Mouse (Mus musculus) right cerebral cortex, postnatal 14 days (tissue): ENCODE measurements around the gene Gm49673.
"Not testable (repeated sequence)": the region's sequence is repeated elsewhere in the genome, so short reads cannot be mapped to it uniquely, and the experiment has no call there.

Experiments used
- DNase-seq: peaks from one replicate; pipeline ENCODE4 v3.0.0; 2022

Gm49673 gene

GRCm38 (mm10) chr17:8147439-8148316, at the start of gene Gm49673, which contains the start of gene Rnaset2a:
Gm49673 (minus strand) TSS chr17:8147788.
Rnaset2a (minus strand) TSS chr17:8148097.
- not testable (repeated sequence) for DNase-seq

- DNase-seq = no peak
These were observed 48.2 kb upstream of the Gm49673 start for GRCm38 (mm10) chr17:8195685-8196376.

GRCm38 (mm10) chr17:8193678-8194077, 46.1 kb upstream of the Gm49673 start:
- DNase-seq = no peak

DNA sequence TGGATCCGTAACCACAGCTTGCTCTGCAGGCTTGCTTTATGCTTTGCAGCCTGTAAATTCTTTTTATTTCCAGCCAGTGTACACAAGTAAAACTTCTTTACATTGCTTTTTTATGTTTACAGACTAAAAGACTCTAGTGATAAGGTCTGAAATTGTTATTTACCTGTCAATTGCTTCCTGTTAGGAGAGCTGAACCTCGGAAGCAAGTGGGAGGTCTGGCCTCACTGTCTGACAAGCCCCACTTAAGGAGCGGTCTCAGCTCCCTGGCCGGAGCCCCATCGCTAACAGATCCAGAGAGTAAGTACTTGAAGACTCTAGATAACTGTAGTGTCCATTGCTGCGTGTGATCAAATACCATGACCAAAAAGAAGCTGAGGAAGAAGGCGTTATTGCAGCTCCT, 36.6 kb upstream of the Gm49673 start:
- no peak for DNase-seq

GRCm38 (mm10) chr17:8183815-8184214, 36.2 kb upstream of the Gm49673 start:
- no peak for DNase-seq

GRCm38 (mm10) chr17:8177090-8177489, 29.5 kb upstream of the Gm49673 start:
- DNase-seq = no peak

- no peak for DNase-seq
These were observed 23.5 kb upstream of the Gm49673 start for GRCm38 (mm10) chr17:8171081-8171480.

DNA sequence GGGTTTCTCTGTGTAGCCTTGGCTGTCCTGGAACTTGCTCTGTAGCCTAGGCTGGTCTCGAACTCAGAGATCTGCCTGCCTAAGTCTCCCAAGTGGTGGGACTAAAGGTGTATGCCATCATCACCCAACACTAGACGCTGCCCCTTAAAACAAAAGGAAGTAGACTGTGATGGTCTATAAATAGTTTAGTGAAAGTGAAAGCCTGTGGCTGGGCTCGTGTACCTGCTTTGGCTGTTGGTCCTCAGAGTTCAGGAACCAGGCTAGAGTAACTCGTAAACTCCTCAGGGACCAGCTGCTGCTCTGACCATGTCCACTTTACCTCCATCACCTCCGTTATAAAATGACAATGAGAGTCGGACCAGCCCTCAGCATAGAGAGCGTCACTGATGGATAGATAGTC, 22.7 kb upstream of the Gm49673 start:
- DNase-seq = no peak

DNA sequence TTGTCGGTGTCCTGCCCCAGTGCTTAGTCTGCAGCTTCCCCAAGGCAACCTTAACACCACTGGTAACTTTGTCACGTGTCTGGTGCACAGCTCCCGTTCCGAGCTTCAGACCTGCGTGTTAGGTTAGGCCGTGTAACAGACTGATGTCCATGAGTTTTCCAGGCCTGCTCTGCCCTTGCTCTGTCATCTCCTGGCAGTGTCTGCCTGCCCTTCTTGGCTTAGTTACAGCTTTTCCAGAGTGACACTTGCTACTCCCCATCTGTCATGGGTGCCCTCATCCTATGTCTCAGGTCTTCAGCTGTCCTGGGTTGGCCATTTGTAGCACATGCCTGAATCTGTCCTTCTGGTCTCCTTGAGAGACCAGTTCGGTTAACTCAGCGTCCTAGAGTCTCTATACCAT, 19.8 kb upstream of the Gm49673 start:
- not testable (repeated sequence) for DNase-seq

GRCm38 (mm10) chr17:8166454-8166853, 18.9 kb upstream of the Gm49673 start:
- not testable (repeated sequence) for DNase-seq

GRCm38 (mm10) chr17:8165977-8166376, 18.4 kb upstream of the Gm49673 start:
- DNase-seq = not testable (repeated sequence)

- not testable (repeated sequence) for DNase-seq
These were observed 18.0 kb upstream of the Gm49673 start for GRCm38 (mm10) chr17:8165608-8165945.

GRCm38 (mm10) chr17:8164701-8165607, 17.4 kb upstream of the Gm49673 start, which contains the start of gene Fgfr1op:
Fgfr1op (plus strand) TSS chr17:8165501.
- not testable (repeated sequence) for DNase-seq

DNA sequence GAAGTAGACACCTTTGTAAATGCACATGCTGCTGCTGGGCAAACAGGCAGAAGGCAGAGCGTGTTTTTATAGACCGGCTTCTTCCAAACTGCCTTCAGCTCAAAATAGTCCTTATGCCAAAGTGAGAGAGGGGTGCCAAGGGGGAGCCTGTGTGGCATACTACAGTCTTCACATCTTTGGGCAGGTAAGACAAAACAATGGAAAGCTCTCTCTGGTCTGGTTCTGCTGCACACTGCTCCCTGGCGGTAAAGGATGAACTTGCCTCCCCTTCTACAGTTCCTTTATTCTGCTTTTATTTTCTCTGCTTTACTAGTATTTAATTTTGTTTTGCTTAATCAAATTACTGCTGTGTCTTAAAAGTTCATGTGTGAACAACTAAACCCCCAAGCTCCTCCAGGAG, 13.4 kb upstream of the Gm49673 start:
- peak; percentile 49 for DNase-seq

DNA sequence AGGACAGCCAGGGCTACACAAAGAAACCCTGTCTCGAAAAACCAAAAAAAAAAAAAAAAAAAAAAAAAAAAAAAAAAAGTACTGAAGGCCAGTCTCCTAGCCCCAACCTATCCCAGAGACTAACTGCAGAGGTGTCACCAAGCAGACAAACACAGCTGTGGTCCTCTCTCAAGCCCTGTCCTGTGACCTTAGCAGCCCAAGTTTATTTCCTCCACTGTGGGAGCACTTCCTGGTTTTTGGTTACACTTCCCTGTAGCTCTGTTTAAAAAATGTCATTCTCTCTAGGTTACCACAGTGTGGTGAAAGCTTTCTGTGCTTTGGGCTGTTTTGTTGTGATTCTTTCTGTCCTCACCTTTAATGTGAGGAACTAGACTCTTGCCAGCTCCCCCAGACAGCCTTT, 11.0 kb upstream of the Gm49673 start:
- not testable (repeated sequence) for DNase-seq

- DNase-seq = not testable (repeated sequence)
These were observed 8.4 kb upstream of the Gm49673 start for GRCm38 (mm10) chr17:8155982-8156381.

DNA sequence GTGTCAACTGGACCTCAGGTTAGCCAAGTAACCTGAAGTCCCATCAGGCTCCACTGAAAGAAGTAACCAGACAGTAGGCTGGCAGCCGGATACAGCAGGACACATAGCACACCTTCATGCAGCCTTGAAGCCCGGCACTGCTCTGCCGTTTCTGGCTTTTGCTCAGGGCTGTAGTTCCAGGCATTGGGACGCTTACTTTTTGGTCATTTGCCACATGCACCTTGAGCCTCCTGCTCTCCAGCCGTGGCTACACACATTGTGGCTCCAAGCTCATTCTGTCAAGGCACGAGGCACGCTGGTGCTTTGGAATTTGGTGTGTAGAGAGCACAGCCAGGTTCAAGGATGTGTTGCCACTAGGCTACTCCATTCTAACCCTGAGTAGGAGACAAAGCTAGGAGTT, 7.4 kb upstream of the Gm49673 start:
- not testable (repeated sequence) for DNase-seq

DNA sequence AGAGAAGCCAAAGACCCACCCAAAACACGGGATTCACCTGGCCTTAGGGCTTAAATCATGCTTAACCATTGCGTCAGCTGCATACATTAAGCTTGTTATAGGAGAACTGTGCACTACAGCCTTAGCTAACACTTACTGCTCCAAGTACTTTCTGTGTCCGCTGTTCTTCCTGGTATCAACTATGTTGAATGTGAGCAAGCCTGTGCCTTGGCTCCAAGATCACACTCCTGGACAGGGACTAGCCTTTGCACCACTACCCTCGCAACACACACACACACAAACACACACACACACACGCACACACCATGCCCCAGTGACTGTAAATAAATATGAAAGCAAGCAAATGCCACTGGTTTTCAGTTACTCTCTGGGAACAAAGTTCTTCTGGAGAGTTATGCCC, 657 bp downstream of the Gm49673 start:
- not testable (repeated sequence) for DNase-seq

- DNase-seq = not testable (repeated sequence)
These were observed 3.5 kb downstream of the Gm49673 start for GRCm38 (mm10) chr17:8143802-8144673.

DNA sequence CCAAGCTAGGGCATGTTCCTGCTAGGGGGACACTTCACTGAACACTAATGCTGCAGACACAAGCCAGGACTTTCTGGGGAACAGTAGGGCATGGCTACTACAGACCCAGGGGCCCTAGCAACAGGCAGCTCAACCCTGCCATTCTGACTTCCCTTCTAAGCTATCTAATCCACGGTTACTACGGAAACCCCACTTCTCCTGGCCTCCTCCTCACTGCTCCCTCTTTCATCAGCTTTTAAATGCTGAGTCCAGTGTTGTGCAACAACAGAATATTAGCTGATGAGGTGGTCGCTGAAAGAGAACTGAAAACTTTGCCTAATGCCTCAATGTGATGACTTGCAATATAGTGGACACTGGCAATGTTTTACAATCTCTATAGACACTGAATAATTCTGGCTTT, 7.4 kb downstream of the Gm49673 start:
- not testable (repeated sequence) for DNase-seq

- DNase-seq = not testable (repeated sequence)
These were observed 9.5 kb downstream of the Gm49673 start for GRCm38 (mm10) chr17:8138116-8138515.

GRCm38 (mm10) chr17:8130849-8131248, 16.7 kb downstream of the Gm49673 start:
- DNase-seq = not testable (repeated sequence)
